Mouse (Mus musculus): ENCODE results near the gene Tmem130.

- TF ChIP-seq CTCF (IDR thresholded peaks at IDR 0.05; ENCODE audit: low read depth, low read length), result no peak
- TF ChIP-seq GATA2 (IDR thresholded peaks at IDR 0.05; ENCODE audit: borderline replicate concordance, low read depth, low read length), result no peak
- TF ChIP-seq POLR2AphosphoS5 (IDR thresholded peaks at IDR 0.05; ENCODE audit: insufficient replicate concordance, low read depth, low read length), result no peak
- no peak for TF ChIP-seq TAL1 (conservative IDR thresholded peaks at IDR 0.05; ENCODE audit: low read depth, low read length)
- TF ChIP-seq GATA1 (IDR thresholded peaks at IDR 0.05; ENCODE audit: borderline replicate concordance, low read length), result no peak
Measured at GRCm38 (mm10) chr5:144797116-144797515, 35.5 kb upstream of the Tmem130 start.
